Mouse (Mus musculus) heart, adult 2 months (tissue): ENCODE data around the gene Nav1. TPM values are rescaled to one million over a fixed set of nuclear protein-coding genes. Genes with fewer than 3 reads are reported as not detected.

Experiments used
- DNase-seq, 2 experiments: peaks; one replicate each; pipeline ENCODE4 v3.0.0; 2021
- H3K27ac ChIP-seq: fragments of 200-600 bp; 2 replicates; pipeline ENCODE4 v1.8.1; 2022
- H3K27me3 ChIP-seq: fragments of 200-500 bp; 2 replicates; pipeline ENCODE4 v1.6.1; 2012; ENCODE audit warnings: mild to moderate bottlenecking, low read length, inconsistent platforms, mixed read lengths; ENCODE audit not compliant: control insufficient read depth, insufficient read depth
- H3K36me3 ChIP-seq: fragments of 200-500 bp; 2 replicates; pipeline ENCODE4 v1.6.1; 2012; ENCODE audit warnings: low read length, inconsistent platforms; ENCODE audit not compliant: control insufficient read depth, insufficient read depth
- H3K4me1 ChIP-seq: fragments of 200-500 bp; 2 replicates; pipeline ENCODE4 v1.6.1; 2011; ENCODE audit warnings: low read length; ENCODE audit not compliant: control insufficient read depth, insufficient read depth
- H3K4me3 ChIP-seq: fragments of 200-600 bp; 2 replicates; pipeline ENCODE4 v1.8.1; 2022
- H3K79me2 ChIP-seq: fragments of 200-500 bp; replicated peaks from 2 replicates; pipeline ENCODE4 v1.6.1; 2012; ENCODE audit warnings: mild to moderate bottlenecking, inconsistent platforms, low read length, moderate library complexity, mixed read lengths; ENCODE audit not compliant: control insufficient read depth, insufficient read depth
- H3K9ac ChIP-seq: fragments of 200-500 bp; 2 replicates; pipeline ENCODE4 v1.6.1; 2012; ENCODE audit warnings: low read depth, mild to moderate bottlenecking, control low read depth, inconsistent platforms, low read length, mixed read lengths
- CTCF ChIP-seq: fragments of 200-600 bp; IDR thresholded peaks from 2 replicates; pipeline ENCODE4 v1.8.1; 2022; ENCODE audit warnings: antibody characterized with exemption, mild to moderate bottlenecking, moderate library complexity
- EP300 ChIP-seq: fragments of 200-500 bp; IDR thresholded peaks from 2 replicates; pipeline ENCODE4 v1.6.1; 2011; ENCODE audit warnings: low read depth, low read length, control low read depth; ENCODE audit not compliant: insufficient read depth
- POLR2A ChIP-seq: fragments of 200-500 bp; IDR thresholded peaks from 2 replicates; pipeline ENCODE4 v1.6.1; 2011; ENCODE audit warnings: mild to moderate bottlenecking, low read depth, low read length, control low read depth; ENCODE audit not compliant: insufficient read depth
- WGBS: fragments of 180-500 bp; shearing (Covaris S2); methylation state at CpG from one replicate; pipeline ENCODE4 v1.1.7; 2018; 5-methylcytosine and 5-hydroxymethylcytosine counted together
- intact Hi-C: fragments of 180-260 bp; cut with DNase I; formaldehyde crosslinking; loops from one replicate; pipeline ENCODE4 v1.15.1; 2025
- polyA plus RNA-seq: library from polyadenylated mRNA; depleted of rRNA; stranded (reverse); fragments of >200 nt; gene quantifications from 2 replicates; pipeline ENCODE4 v1.2.3, GENCODE M21; 2012
- total RNA-seq, 2 experiments: library from RNA; stranded (reverse); gene quantifications; 2 replicates each; pipeline ENCODE4 v1.2.3; 2021

Gene Nav1
- total and polyA plus RNA-seq, 3 experiments: 15.2 to 20.7 (median 19.1) TPM

DNA sequence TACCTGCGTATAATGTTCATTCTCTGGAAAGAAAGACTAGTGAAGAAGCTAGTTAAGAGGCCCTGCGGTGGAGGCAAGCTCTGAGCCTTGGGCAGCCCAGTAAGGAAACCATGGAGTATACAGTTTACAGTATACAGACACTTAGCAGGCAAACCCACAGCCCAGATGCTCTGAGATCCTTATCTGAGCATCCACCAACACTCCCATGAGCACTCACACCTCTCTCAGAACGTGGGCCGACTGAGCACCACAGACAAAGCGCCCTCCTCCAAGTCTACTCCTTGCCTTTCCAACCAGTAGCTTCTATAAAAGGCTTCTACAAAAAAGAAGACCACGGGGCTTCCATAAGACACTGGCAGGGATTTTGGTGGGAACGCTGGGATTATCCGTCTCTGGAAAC is 51.2 kb downstream of the Nav1 start:
- Histone ChIP-seq H3K27me3 (no peaks in the 10 kb centered on the region), H3K4me3 (no peak overlapping the region), H3K9ac (no peak overlapping the region), H3K79me2 (peaks cover 3% of the 10 kb centered on the region; the same call in 1 of the 2 replicates), H3K36me3 (no peaks in the 10 kb centered on the region), H3K27ac (no peak overlapping the region), H3K4me1 (peaks cover 5% of the 10 kb centered on the region)
- DNase-seq: no peak
- 92% methylated on average over 8 of the region's 8 CpGs for WGBS
- intact Hi-C loops: no loop called here
- TF ChIP-seq EP300 (no peak), POLR2A (no peak), CTCF (no peak)

- TF ChIP-seq POLR2A (no peak), EP300 (no peak), CTCF (no peak)
- intact Hi-C loops: no loop called here
- Histone ChIP-seq H3K27ac (no peak overlapping the region), H3K27me3 (no peaks in the 10 kb centered on the region), H3K36me3 (no peaks in the 10 kb centered on the region), H3K4me1 (peaks cover 5% of the 10 kb centered on the region), H3K9ac (no peak overlapping the region), H3K79me2 (peaks cover 3% of the 10 kb centered on the region; the same call in 1 of the 2 replicates), H3K4me3 (no peak overlapping the region)
- DNase-seq: no peak
- WGBS: 35% methylated on average over 17 of the region's 17 CpGs
Measured at GRCm38 (mm10) chr1:135554632-135555260, 52.3 kb downstream of the Nav1 start.

DNA sequence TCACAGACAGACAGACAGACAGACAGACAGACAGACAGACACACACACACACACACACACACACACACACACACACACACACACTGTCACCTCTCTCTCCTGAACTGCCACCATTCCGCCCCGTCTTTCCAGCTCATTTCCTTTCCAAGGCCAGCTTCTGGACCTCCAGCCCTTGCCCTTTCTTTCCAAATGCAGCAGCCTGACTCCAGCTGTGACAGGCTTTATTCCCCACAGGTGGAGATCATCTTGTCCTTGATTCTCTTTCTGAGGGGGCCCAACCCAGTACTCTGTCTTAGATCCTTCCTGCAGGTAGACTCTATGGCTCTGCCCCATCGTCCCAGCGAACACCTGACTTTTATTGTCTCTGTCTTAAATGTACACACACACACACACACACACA is 53.5 kb downstream of the Nav1 start:
- 65% methylated on average over 4 of the region's 4 CpGs for WGBS
- TF ChIP-seq POLR2A: no peak
- TF ChIP-seq CTCF: no peak
- TF ChIP-seq EP300: no peak
- H3K79me2 ChIP-seq: peaks cover 3% of the 10 kb centered on the region; the same call in 1 of the 2 replicates
- no peaks in the 10 kb centered on the region for H3K36me3 ChIP-seq
- H3K9ac ChIP-seq: no peak overlapping the region
- H3K4me1 ChIP-seq: peaks cover 11% of the 10 kb centered on the region
- DNase-seq: no peak
- intact Hi-C loops: no loop called here
- no peak overlapping the region for H3K27ac ChIP-seq
- H3K27me3 ChIP-seq: no peaks in the 10 kb centered on the region
- H3K4me3 ChIP-seq: no peak overlapping the region

DNA sequence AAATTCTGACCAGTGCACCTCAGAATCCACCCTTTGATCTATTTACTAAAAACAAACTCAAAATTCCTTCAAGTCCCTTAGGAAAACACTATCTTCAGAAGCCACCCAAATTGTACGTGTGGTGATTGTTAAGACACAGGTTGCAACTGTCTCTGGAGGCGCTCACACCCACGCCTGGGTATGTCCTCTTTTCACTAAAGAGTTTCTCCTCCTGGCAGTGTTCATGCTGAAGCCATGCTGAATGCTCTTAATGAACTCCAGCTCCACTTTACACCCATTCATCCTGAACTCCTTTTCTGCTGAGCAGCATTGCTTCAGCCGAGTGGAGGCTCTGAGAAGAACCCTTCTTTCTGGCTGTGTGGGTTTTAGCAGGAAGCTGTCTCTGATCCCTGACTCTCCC is 53.9 kb downstream of the Nav1 start:
- Histone ChIP-seq H3K9ac (no peak overlapping the region), H3K4me3 (no peak overlapping the region), H3K4me1 (peaks cover 13% of the 10 kb centered on the region), H3K79me2 (peaks cover 3% of the 10 kb centered on the region; the same call in 1 of the 2 replicates), H3K27ac (no peak overlapping the region), H3K27me3 (no peaks in the 10 kb centered on the region), H3K36me3 (no peaks in the 10 kb centered on the region)
- intact Hi-C loops: no loop called here
- WGBS: 68% methylated on average over 4 of the region's 4 CpGs
- no peak for DNase-seq
- TF ChIP-seq CTCF: no peak
- no peak for TF ChIP-seq POLR2A
- no peak for TF ChIP-seq EP300

- TF ChIP-seq POLR2A (no peak), EP300 (no peak), CTCF (no peak)
- no peak overlapping the region for H3K4me3 ChIP-seq
- DNase-seq: no peak
- WGBS: 87% methylated on average over 3 of the region's 3 CpGs
- H3K27ac ChIP-seq: no peak overlapping the region
- H3K4me1 ChIP-seq: peaks cover 13% of the 10 kb centered on the region
- no peak overlapping the region for H3K9ac ChIP-seq
- intact Hi-C loops: no loop called here
- peaks cover 3% of the 10 kb centered on the region; the same call in 1 of the 2 replicates for H3K79me2 ChIP-seq
- H3K27me3 ChIP-seq: no peaks in the 10 kb centered on the region
- H3K36me3 ChIP-seq: no peaks in the 10 kb centered on the region
Measured at GRCm38 (mm10) chr1:135550886-135551285, 56.2 kb downstream of the Nav1 start.

GRCm38 (mm10) chr1:135548750-135549149 is 58.3 kb downstream of the Nav1 start:
- H3K4me1 ChIP-seq: peaks cover 11% of the 10 kb centered on the region
- no peak overlapping the region for H3K4me3 ChIP-seq
- DNase-seq: peak; percentile 77 to 89
- H3K27ac ChIP-seq: peak overlapping the region; percentile 47
- no peaks in the 10 kb centered on the region for H3K79me2 ChIP-seq
- intact Hi-C loops: loop anchor here (2.0 kb wide), 2 partner anchors 34 to 82 kb away; no protein-coding TSS in a partner anchor
- no peaks in the 10 kb centered on the region for H3K36me3 ChIP-seq
- WGBS: 4% methylated on average over 9 of the region's 9 CpGs
- H3K27me3 ChIP-seq: no peaks in the 10 kb centered on the region
- TF ChIP-seq POLR2A (no peak), EP300 (0 out of 2 replicates have a peak, but pooled peaks have one; percentile 29), CTCF (peak; percentile 57)
- peak overlapping the region; percentile 17; the same call in 1 of the 2 replicates for H3K9ac ChIP-seq
